Mouse (Mus musculus): ENCODE data around the gene Ttc39d. TPM values are rescaled to one million over a fixed set of nuclear protein-coding genes. Genes with fewer than 3 reads are reported as not detected.

Gene Ttc39d
- polyA plus RNA-seq (2015; fragmentation: Illumina TruSeq; extraction: RNeasy Lipid Tissue Mini Kit (QIAGEN cat#74804); ENCODE audit: low read depth, low replicate concordance), result not detected

DNA sequence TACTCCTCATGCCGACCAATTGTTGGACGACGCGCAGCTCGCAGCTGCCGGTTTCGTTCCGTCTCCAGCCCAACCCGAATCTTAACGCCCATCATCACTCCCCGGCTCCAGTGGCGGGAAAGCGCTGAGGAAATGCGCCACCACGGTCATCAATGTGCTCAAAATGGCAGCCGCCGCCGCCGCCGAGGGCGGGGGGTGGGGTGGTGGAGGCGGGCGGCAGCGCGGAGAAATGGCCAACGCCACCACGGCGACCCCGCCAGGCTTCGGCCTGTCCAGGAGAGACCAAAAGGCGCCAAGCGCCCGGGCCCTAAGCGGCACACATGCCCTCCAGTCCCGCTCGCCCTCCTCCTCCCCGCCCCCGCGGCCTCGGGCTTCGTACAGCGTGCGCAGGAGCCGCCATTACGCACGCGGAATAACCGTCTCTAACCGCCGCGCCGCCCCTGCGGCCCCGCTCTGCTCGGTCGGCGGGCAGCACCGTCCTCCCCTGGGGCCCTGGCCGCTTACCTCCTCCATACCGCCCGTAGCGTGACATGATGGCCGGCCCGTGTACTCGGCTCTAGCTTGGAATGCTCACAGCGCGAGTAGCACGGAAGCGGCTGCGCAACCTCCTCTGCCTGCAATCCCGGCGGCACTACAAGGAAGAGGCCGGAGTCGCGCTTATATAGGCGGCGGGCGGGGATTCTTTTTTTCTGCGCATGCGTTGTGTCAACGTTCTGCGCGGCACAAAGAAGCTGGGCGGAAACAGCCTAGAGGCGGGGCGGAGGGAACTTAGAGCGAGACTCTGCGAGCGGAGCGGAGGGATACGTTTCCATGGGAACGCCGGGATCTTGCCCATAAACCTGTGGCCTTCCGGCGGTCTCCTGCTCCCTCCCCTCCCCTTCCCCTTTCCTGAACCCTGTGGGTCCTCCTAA, at the start of gene Ttc39d, which contains the start of gene Srsf7:
TSS of gene Ttc39d (plus strand) at position 790 of the 911 bp plus-strand sequence.
TSS of gene Srsf7 (minus strand) at position 637 of the 911 bp plus-strand sequence.

DNA sequence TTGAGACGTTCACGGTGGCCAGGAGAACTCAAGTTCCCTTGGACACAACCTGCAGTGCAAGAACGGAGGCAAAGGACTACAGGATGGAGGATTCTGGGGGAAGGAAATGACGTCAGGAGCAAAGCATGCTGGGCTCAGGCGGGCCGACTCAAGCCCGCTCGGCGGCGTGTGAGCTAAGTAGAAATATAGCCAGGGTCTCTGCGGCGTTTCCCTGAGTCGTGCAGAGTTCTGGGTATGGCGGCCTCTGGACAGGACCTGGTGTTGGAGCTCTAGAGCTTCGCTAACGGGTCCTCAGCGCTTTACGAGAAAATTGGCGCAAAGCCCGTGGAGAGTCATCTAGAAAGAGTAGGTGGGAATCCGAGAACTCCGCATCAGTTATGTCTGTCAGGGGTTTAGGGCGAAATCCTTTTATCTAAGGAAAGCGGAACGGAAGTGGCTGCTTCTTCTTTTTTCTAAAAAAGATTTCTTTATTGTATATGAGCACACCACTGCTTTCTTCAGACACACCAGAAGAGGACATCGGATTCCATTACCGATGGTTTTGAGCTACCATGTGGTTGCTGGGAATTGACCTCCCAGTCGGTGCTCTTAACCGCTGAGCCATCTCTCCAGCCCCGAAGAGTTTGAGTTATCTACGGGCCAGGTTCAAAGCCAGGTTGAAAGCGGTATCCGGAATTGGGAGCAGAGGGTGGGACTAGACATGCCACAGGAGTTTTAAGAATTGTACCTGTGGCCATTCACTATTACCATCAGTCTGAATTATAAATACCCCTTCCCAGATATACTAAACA, 17.3 kb downstream of the Ttc39d start, which contains the start of gene Gemin6:
TSS of gene Gemin6 (plus strand) at position 116 of the 791 bp plus-strand sequence.

Other genes starting within 250 kb of the Ttc39d start
- 57.6 TPM for gene Hnrnpll, start 145.1 kb upstream of the Ttc39d start, polyA plus RNA-seq (2015; fragmentation: Illumina TruSeq; extraction: RNeasy Lipid Tissue Mini Kit (QIAGEN cat#74804); ENCODE audit: low read depth, low replicate concordance)
- 2.8 TPM for gene Galm, start 80.0 kb upstream of the Ttc39d start, polyA plus RNA-seq (2015; fragmentation: Illumina TruSeq; extraction: RNeasy Lipid Tissue Mini Kit (QIAGEN cat#74804); ENCODE audit: low read depth, low replicate concordance)
- 175 TPM for gene Srsf7, start 153 bp upstream of the Ttc39d start, polyA plus RNA-seq (2015; fragmentation: Illumina TruSeq; extraction: RNeasy Lipid Tissue Mini Kit (QIAGEN cat#74804); ENCODE audit: low read depth, low replicate concordance)
- gene Gemin6, start 17.0 kb downstream of the Ttc39d start, polyA plus RNA-seq (2015; fragmentation: Illumina TruSeq; extraction: RNeasy Lipid Tissue Mini Kit (QIAGEN cat#74804); ENCODE audit: low read depth, low replicate concordance), result 10.0 TPM
- 36.5 TPM for gene Morn2, start 82.7 kb downstream of the Ttc39d start, polyA plus RNA-seq (2015; fragmentation: Illumina TruSeq; extraction: RNeasy Lipid Tissue Mini Kit (QIAGEN cat#74804); ENCODE audit: low read depth, low replicate concordance)
- gene Dhx57, start 83.0 kb downstream of the Ttc39d start, polyA plus RNA-seq (2015; fragmentation: Illumina TruSeq; extraction: RNeasy Lipid Tissue Mini Kit (QIAGEN cat#74804); ENCODE audit: low read depth, low replicate concordance), result 22.9 TPM
- 0.73 TPM for gene Arhgef33, start 99.9 kb downstream of the Ttc39d start, polyA plus RNA-seq (2015; fragmentation: Illumina TruSeq; extraction: RNeasy Lipid Tissue Mini Kit (QIAGEN cat#74804); ENCODE audit: low read depth, low replicate concordance)
- gene Gm10190, start 166.1 kb downstream of the Ttc39d start, polyA plus RNA-seq (2015; fragmentation: Illumina TruSeq; extraction: RNeasy Lipid Tissue Mini Kit (QIAGEN cat#74804); ENCODE audit: low read depth, low replicate concordance), result not detected

Data from brain, adult 10 weeks (tissue).